Mouse (Mus musculus) liver, adult 2 months (tissue): Measurements from ENCODE around the gene Tcp10c.
"Not testable (repeated sequence)": the region's sequence is repeated elsewhere in the genome, so short reads cannot be mapped to it uniquely, and the experiment has no call there.

Source experiments
- CTCF ChIP-seq: fragments of 200-500 bp; IDR thresholded peaks from 2 replicates; pipeline ENCODE4 v1.5.1; 2011; ENCODE audit warnings: low read depth, low read length, control low read depth
- POLR2A ChIP-seq: fragments of 200-500 bp; IDR thresholded peaks from 2 replicates; pipeline ENCODE4 v1.6.1; 2011; ENCODE audit warnings: low read length, control low read depth; ENCODE audit not compliant: insufficient read depth; ENCODE audit errors: extremely low read depth

- not testable (repeated sequence) for TF ChIP-seq CTCF, POLR2A
Measured at GRCm38 (mm10) chr17:13402118-13402517, 47.7 kb downstream of the Tcp10c start.
